Mouse (Mus musculus): ENCODE results near the gene Rab30. TPM values are rescaled to one million over a fixed set of nuclear protein-coding genes. Genes with fewer than 3 reads are reported as not detected.

Gene Rab30
- polyA plus RNA-seq, 1 experiment from 2014 or later = 6.2 TPM

GRCm38 (mm10) chr7:92803191-92803590 is 61.8 kb downstream of the Rab30 start:
- ATAC-seq = no peak
- no peak overlapping the region for H3K4me2 ChIP-seq
- H3K4me3 ChIP-seq = no peak overlapping the region
- H3K4me1 ChIP-seq = no peaks in the 10 kb centered on the region
- H3K36me3 ChIP-seq = no peaks in the 10 kb centered on the region
- no peaks in the 10 kb centered on the region for H3K27me3 ChIP-seq (replicated peaks)
- 57% methylated on average over 1 of the region's 1 CpGs for WGBS (ENCODE audit: insufficient replicate concordance)
- H3K9me3 ChIP-seq (replicated peaks) = no peaks in the 10 kb centered on the region
- no peak overlapping the region for H3K27ac ChIP-seq
- no peak overlapping the region for H3K9ac ChIP-seq

GRCm38 (mm10) chr7:92804919-92805668 is 63.7 kb downstream of the Rab30 start:
- H3K4me1 ChIP-seq = no peaks in the 10 kb centered on the region

DNA sequence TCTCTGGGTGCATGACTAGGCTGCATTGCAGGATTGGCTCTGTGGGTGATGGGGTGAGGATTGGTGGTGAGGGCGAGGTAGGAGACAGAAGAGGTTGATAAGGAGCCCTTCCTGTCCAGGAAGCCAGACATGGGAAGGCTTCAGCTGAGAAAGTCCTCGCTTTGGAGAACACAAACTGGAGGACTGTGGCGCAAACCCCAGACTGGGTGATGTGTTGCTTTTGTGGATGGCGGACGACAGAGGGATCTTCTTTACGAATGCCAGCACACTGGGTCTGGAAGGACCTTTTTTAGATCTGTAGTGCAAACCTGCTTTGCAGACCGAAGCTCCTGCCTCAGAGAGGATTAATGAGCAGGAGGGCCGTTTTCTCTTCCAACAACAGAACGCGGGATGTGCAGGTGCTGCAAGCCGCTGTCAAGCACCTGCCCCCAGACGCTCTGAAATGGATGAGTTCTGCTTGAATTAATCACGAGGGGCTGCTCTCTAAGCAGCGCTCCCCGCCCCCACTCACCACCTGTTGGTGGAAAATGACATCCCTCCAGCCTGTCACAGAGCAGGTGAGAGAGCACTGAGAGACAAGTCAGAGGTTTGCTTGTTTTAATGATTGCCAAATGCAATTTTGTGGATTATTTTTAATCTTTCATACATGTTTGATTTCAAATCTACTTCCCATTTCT is 65.2 kb downstream of the Rab30 start:
- Histone ChIP-seq H3K9ac (no peak overlapping the region), H3K4me1 (no peaks in the 10 kb centered on the region), H3K27ac (no peak overlapping the region), H3K4me3 (no peak overlapping the region), H3K4me2 (no peak overlapping the region), H3K9me3 (replicated peaks) (no peaks in the 10 kb centered on the region), H3K36me3 (no peaks in the 10 kb centered on the region), H3K27me3 (replicated peaks) (no peaks in the 10 kb centered on the region)
- ATAC-seq = no peak
- WGBS (ENCODE audit: insufficient replicate concordance) = 39% methylated on average over 15 of the region's 15 CpGs

More at GRCm38 (mm10) chr7:92804919-92805668, 63.7 kb downstream of the Rab30 start:
- Histone ChIP-seq H3K27me3 (replicated peaks) (no peaks in the 10 kb centered on the region), H3K4me3 (no peak overlapping the region), H3K9me3 (replicated peaks) (no peaks in the 10 kb centered on the region), H3K27ac (no peak overlapping the region), H3K36me3 (no peaks in the 10 kb centered on the region), H3K4me2 (no peak overlapping the region), H3K9ac (no peak overlapping the region)
- no peak for ATAC-seq
- 71% methylated on average over 9 of the region's 9 CpGs for WGBS (ENCODE audit: insufficient replicate concordance)

GRCm38 (mm10) chr7:92807482-92807881 is 66.1 kb downstream of the Rab30 start:
- no peaks in the 10 kb centered on the region for H3K4me1 ChIP-seq
- H3K27ac ChIP-seq = no peak overlapping the region
- H3K27me3 ChIP-seq (replicated peaks) = no peaks in the 10 kb centered on the region
- H3K9ac ChIP-seq = no peak overlapping the region
- no peaks in the 10 kb centered on the region for H3K36me3 ChIP-seq
- 72% methylated on average over 4 of the region's 4 CpGs for WGBS (ENCODE audit: insufficient replicate concordance)
- no peak overlapping the region for H3K4me2 ChIP-seq
- H3K9me3 ChIP-seq (replicated peaks) = no peaks in the 10 kb centered on the region
- no peak for ATAC-seq
- H3K4me3 ChIP-seq = no peak overlapping the region

DNA sequence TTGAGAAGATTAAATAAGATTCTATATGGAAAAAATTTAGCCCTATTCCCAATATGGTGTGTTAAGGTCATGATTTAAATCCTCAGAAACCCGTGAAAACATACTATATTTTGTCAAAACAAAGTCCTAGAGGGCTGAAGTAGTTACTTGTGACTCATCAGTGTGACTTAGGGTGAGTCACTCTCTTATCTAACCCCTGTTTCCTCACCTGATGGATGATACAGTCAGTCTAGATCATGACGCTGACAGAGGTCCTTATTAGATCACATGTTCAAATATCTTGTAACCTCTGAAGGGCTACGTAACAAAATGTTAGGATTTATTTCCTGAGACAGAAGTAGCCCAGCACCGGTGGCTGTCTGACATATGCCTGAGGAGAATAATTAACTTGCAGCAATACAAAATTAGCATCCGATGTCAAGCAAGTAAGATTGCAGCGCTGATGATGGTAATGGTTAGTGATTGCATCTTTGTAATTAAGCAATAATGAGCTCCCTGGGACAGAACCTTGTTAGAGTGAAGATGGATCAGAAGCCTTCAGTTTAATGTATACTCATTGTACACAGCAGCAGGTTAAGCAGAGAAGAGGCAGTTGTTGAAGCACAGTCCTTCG is 70.4 kb downstream of the Rab30 start:
- no peak overlapping the region for H3K27ac ChIP-seq
- H3K27me3 ChIP-seq (replicated peaks) = no peaks in the 10 kb centered on the region
- no peaks in the 10 kb centered on the region for H3K9me3 ChIP-seq (replicated peaks)
- no peaks in the 10 kb centered on the region for H3K4me1 ChIP-seq
- 67% methylated on average over 7 of the region's 7 CpGs for WGBS (ENCODE audit: insufficient replicate concordance)
- H3K9ac ChIP-seq = no peak overlapping the region
- no peak for ATAC-seq
- H3K4me3 ChIP-seq = no peak overlapping the region
- no peak overlapping the region for H3K4me2 ChIP-seq
- no peaks in the 10 kb centered on the region for H3K36me3 ChIP-seq

DNA sequence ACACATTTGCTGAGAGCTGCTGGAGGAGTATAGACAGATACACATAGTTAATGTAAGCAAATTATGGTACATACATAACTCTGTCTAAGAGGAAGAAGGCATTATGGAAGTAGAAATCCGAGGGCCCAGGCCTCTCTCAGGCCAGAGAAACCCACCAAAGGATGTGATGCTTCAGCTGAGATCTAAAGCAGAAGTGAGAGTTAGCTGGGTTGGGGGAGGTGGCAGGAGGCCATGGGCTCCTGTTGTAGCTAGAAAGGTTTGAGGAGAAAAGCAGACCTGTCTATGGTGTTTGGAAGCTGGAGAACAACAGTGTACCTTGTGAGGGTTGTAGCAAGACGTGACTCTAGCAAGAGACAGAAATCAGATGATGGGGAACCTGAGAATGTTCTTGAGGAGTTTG is 75.8 kb downstream of the Rab30 start:
- no peaks in the 10 kb centered on the region for H3K4me1 ChIP-seq
- no peak overlapping the region for H3K4me2 ChIP-seq
- 41% methylated on average over 2 of the region's 2 CpGs for WGBS (ENCODE audit: insufficient replicate concordance)
- H3K4me3 ChIP-seq = no peak overlapping the region
- H3K27ac ChIP-seq = no peak overlapping the region
- no peaks in the 10 kb centered on the region for H3K27me3 ChIP-seq (replicated peaks)
- no peaks in the 10 kb centered on the region for H3K36me3 ChIP-seq
- H3K9me3 ChIP-seq (replicated peaks) = no peaks in the 10 kb centered on the region
- ATAC-seq = no peak
- no peak overlapping the region for H3K9ac ChIP-seq

- 68% methylated on average over 9 of the region's 9 CpGs for WGBS (ENCODE audit: insufficient replicate concordance)
- H3K4me2 ChIP-seq = no peak overlapping the region
These were observed 76.5 kb downstream of the Rab30 start for GRCm38 (mm10) chr7:92817886-92818285.

DNA sequence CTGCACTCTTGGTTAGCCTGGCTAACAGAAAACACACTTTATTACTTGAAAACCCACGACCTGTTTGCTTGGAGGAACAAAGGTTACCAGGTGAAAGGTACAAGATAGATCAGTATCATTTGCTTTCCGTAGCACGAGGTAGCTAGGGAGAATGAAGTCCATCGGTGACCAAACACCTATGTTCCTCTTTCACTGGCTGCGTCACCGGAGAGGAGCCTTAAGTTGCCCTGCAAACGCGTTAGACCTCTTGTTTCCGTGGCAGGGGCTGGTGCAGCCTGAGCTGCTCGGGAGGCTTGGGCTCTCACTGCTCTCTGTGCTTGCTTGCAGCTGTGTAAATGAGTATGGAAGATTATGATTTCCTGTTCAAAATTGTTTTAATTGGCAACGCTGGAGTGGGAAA is 78.3 kb downstream of the Rab30 start:
- Histone ChIP-seq H3K4me1 (no peaks in the 10 kb centered on the region), H3K27me3 (replicated peaks) (no peaks in the 10 kb centered on the region), H3K4me2 (no peak overlapping the region), H3K27ac (no peak overlapping the region), H3K4me3 (no peak overlapping the region), H3K9me3 (replicated peaks) (no peaks in the 10 kb centered on the region), H3K36me3 (no peaks in the 10 kb centered on the region), H3K9ac (no peak overlapping the region)
- WGBS (ENCODE audit: insufficient replicate concordance) = 67% methylated on average over 11 of the region's 11 CpGs
- ATAC-seq = no peak

More at GRCm38 (mm10) chr7:92817886-92818285, 76.5 kb downstream of the Rab30 start:
- Histone ChIP-seq H3K4me1 (no peaks in the 10 kb centered on the region), H3K9ac (no peak overlapping the region), H3K27me3 (replicated peaks) (no peaks in the 10 kb centered on the region), H3K27ac (no peak overlapping the region), H3K36me3 (no peaks in the 10 kb centered on the region), H3K4me3 (no peak overlapping the region), H3K9me3 (replicated peaks) (no peaks in the 10 kb centered on the region)
- no peak for ATAC-seq

DNA sequence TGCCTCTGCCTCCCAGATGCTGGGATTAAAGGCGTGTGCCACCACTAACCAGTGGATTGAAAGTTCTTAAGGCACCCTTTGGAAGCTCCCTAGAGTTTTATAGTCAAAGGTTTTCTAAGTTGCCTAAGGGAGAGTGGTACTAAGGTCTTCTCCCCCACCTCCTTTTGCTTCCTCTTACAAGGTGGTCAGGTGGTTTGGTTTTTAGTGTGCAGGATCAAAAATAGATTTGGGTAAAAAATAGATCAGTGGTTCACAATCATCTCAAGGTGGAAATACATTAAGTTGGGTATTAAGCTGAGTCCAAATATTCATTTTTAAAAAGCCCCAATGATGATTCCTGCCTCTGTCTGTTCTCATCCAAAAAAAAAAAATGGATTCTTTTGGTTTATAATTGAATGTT is 79.0 kb downstream of the Rab30 start:
- no peaks in the 10 kb centered on the region for H3K9me3 ChIP-seq (replicated peaks)
- H3K4me3 ChIP-seq = no peak overlapping the region
- H3K9ac ChIP-seq = no peak overlapping the region
- no peak for ATAC-seq
- 60% methylated on average over 1 of the region's 1 CpGs for WGBS (ENCODE audit: insufficient replicate concordance)
- H3K4me1 ChIP-seq = no peaks in the 10 kb centered on the region
- H3K36me3 ChIP-seq = no peaks in the 10 kb centered on the region
- H3K4me2 ChIP-seq = no peak overlapping the region
- no peak overlapping the region for H3K27ac ChIP-seq
- no peaks in the 10 kb centered on the region for H3K27me3 ChIP-seq (replicated peaks)

DNA sequence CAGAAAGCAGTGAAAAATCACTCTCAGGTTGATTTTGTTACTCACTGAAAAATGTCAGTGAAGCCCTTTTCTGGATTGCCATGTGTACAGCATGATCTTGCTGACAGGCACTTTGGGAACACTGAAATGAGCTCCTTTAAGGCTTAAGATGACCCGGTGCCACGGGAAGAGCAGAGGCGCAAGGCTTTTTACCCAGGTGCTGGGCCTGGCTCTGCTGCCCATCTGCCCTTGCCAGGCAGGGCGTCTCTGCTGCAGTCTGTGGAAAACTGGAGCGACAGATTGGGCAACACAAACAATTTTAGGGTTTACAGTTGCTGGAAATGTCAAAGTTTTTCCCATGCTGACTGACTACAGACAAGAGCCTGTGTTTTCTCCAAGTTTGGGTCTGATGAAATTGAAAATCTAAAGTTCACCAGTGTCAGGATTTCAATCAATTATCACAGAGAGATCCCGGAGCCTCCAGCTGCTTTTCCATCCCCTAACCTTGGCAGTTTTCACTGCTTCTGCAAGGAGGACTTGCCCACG is 79.6 kb downstream of the Rab30 start:
- Histone ChIP-seq H3K4me2 (no peak overlapping the region), H3K9me3 (replicated peaks) (no peaks in the 10 kb centered on the region), H3K4me1 (no peaks in the 10 kb centered on the region), H3K27ac (no peak overlapping the region), H3K4me3 (no peak overlapping the region), H3K36me3 (no peaks in the 10 kb centered on the region), H3K9ac (no peak overlapping the region), H3K27me3 (replicated peaks) (no peaks in the 10 kb centered on the region)
- 68% methylated on average over 7 of the region's 7 CpGs for WGBS (ENCODE audit: insufficient replicate concordance)
- ATAC-seq = no peak

GRCm38 (mm10) chr7:92821871-92822270 is 80.5 kb downstream of the Rab30 start:
- no peaks in the 10 kb centered on the region for H3K4me1 ChIP-seq
- no peaks in the 10 kb centered on the region for H3K36me3 ChIP-seq
- H3K27me3 ChIP-seq (replicated peaks) = no peaks in the 10 kb centered on the region
- no peak for ATAC-seq
- 51% methylated on average over 4 of the region's 4 CpGs for WGBS (ENCODE audit: insufficient replicate concordance)
- H3K27ac ChIP-seq = no peak overlapping the region
- H3K9me3 ChIP-seq (replicated peaks) = no peaks in the 10 kb centered on the region
- no peak overlapping the region for H3K4me2 ChIP-seq
- H3K4me3 ChIP-seq = no peak overlapping the region
- no peak overlapping the region for H3K9ac ChIP-seq

Measured in liver, embryonic 12.5 days (tissue).